7 mouse cellular contexts compared by ENCODE assay signal in genomic region chr10:6980236-6980635, GRCm38 (mm10).
DNase-seq lines count a peak whose midpoint lies in the region; ATAC-seq lines count a peak whose summit lies in the region.

No protein-coding gene starts in this region.

- no peaks in the 10 kb centered on the region for H3K9me3 ChIP-seq in midbrain, embryonic 12.5 days

- H3K4me1 ChIP-seq in midbrain, embryonic 12.5 days = no peaks in the 10 kb centered on the region

- H3K27me3 ChIP-seq in midbrain, embryonic 12.5 days = no peaks in the 10 kb centered on the region

- H3K4me2 ChIP-seq in midbrain, embryonic 12.5 days (replicated peaks) = peak overlapping the region; percentile 38

- WGBS in midbrain, embryonic 12.5 days = 23% methylated on average over 6 of the region's 6 CpGs

- no peaks in the 10 kb centered on the region for H3K36me3 ChIP-seq in midbrain, embryonic 12.5 days

- H3K27ac ChIP-seq in midbrain, embryonic 12.5 days (replicated peaks) = no peak overlapping the region

- H3K4me3 ChIP-seq in midbrain, embryonic 12.5 days = peak overlapping the region; percentile 18; the same call in 1 of the 2 replicates

- H3K9ac ChIP-seq in midbrain, embryonic 12.5 days (replicated peaks) = no peak overlapping the region

- DNase-seq in layer of hippocampus, adult 11-12 months (ENCODE audit: low spot score) = peak; percentile 7
- DNase-seq in layer of hippocampus, postnatal 25 days (ENCODE audit: extremely low spot score in 1 of 2, low spot score in 1 of 2) = no peak
- no peak for DNase-seq in adrenal gland, adult 2 months
- DNase-seq in adrenal gland, adult 8-10 months = no peak

- 0 out of 2 replicates have a peak, but pooled peaks have one; percentile 26 for ATAC-seq in common myeloid progenitor, adult 5-6 weeks (replicated peaks; ENCODE audit: low read depth, poor library complexity, severe bottlenecking)
- ATAC-seq in hematopoietic stem cell, adult 5-6 weeks (replicated peaks in 1 of 2; ENCODE audit: insufficient read depth in 1 of 2, low FRiP score in 2 of 2, low TSS enrichment in 1 of 2, low read depth in 1 of 2, poor library complexity in 2 of 2, severe bottlenecking in 2 of 2) = peak; percentile 34 to 42; a peak in 1 of 4 replicates
- no peak for ATAC-seq in midbrain, embryonic 12.5 days (ENCODE audit: low FRiP score, low read depth)
